Mouse (Mus musculus) heart, postnatal 36 days (tissue): ENCODE measurements around the gene Gm11444. TPM values are rescaled to one million over a fixed set of nuclear protein-coding genes. Genes with fewer than 3 reads are reported as not detected.
A peak's percentile ranks its signal among the peaks of the same experiment; 100 is the strongest.

Experiments
- DNase-seq, 2 experiments: peaks; one replicate each; pipeline ENCODE4 v3.0.0; 2021 to 2022
- intact Hi-C: fragments of 180-260 bp; cut with DNase I; formaldehyde crosslinking; loops from one replicate; pipeline ENCODE4 v1.15.1; 2025
- total RNA-seq, 2 experiments: library from RNA; stranded (reverse); gene quantifications; 2 replicates each; pipeline ENCODE4 v1.2.3; 2021

Gene Gm11444
- total RNA-seq, result not detected

GRCm38 (mm10) chr11:85850233-85850632 is at the start of gene Gm11444:
TSS of gene Gm11444 (minus strand) at chr11:85850333.
- DNase-seq, result no peak
- intact Hi-C loops, result no loop called here

DNA sequence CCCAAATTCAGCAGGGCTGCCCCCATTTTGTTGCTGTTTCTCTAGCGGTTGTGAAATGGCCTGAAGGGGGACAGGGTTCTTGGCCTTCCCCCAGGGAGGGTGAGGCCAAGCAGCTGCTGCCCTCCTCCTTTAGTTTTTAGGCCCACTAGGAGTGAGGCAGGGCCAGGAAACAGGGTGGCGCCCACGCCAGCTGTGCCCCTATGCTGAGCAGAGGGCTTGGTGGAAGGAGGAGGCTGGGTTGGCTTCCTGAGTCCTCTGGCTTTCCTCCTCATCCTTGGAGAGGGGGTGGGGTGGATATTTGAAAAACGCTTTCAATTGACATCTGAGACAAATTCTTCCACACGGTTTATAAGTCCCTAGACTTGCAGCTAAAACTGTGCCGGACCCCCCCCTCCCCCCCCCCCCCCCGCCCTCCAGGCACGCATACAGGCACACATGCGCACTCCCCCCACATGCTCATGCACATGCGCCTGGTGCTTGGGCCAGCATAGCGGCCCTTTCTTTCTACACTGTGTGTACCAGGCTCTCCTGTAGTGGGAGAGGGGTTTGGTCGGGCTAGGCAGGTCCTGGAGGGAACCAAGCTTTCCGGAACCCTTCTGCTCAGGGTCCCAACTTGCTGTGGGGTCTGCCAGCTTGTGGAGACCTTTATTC is 46.3 kb upstream of the Gm11444 start:
- intact Hi-C loops, result no loop called here
- DNase-seq, result no peak

DNA sequence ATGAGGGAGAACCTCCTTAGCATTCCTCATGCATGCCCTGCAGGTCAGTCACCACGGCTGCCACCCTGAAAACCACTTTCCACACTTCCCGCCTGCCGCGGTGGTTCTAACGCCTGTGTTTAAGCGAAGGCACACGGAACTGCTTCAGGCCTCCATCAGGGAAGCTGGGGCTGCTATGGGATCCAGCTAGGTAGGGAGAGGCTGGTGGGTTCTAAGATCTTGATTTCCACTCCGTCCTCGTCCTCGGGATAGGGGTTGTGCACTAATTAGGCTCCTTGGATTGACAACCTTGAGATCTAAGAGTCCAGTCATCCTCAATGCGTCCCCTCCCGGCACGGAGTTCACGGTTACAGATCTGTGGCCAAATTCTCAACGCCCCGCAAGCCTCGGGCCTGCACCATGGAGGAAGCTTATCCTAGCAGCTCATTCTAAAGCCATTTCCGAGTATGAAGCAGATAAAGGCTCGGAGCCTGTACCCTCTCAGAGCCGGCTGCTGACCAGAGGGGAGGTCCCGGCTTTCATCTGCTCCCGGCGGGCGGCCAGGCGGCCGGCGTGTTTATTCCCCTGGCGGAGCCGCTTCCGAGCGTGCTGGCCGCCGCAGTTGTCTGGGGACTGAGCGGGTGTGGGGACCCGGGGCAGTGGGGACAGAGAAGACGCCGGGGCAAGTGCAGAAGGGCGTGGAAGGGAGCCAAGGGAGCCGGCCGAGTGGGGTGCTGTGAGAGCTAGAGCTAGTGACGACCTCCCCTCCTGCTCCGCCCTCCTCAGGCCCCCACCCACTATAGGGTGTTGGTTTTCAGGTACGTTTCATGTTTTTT is 44.8 kb upstream of the Gm11444 start:
- intact Hi-C loops, result no loop called here
- peak; percentile 26 to 30 for DNase-seq

DNA sequence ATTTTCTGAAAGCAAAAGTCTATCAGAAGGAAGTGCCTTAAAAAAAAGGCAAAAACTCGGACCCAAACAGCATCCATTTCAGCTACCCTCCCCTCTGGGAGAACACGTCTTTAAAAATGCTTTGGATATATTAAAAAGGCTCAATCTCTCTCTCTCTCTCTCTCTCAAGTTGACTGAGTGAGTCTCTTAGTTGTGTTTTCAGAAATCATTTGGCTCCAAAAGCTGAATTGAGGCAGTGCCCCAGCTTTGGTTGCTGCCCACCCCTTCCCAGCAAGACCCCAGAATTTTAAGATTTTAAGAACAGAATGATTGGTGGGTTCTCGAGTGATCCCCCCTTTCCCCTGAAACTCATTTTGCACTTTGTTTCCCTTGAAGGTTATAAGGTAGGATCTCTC is 44.0 kb upstream of the Gm11444 start:
- intact Hi-C loops, result no loop called here
- no peak for DNase-seq

GRCm38 (mm10) chr11:85893400-85894135 is 43.4 kb upstream of the Gm11444 start:
- DNase-seq, result no peak
- intact Hi-C loops, result no loop called here

GRCm38 (mm10) chr11:85892771-85893170 is 42.6 kb upstream of the Gm11444 start:
- intact Hi-C loops, result no loop called here

GRCm38 (mm10) chr11:85891692-85892040 is 41.5 kb upstream of the Gm11444 start:
- no peak for DNase-seq
- intact Hi-C loops, result no loop called here

More at GRCm38 (mm10) chr11:85892771-85893170, 42.6 kb upstream of the Gm11444 start:
- DNase-seq, result no peak

- intact Hi-C loops, result no loop called here
- no peak for DNase-seq
Measured at GRCm38 (mm10) chr11:85891010-85891691, 41.0 kb upstream of the Gm11444 start.

DNA sequence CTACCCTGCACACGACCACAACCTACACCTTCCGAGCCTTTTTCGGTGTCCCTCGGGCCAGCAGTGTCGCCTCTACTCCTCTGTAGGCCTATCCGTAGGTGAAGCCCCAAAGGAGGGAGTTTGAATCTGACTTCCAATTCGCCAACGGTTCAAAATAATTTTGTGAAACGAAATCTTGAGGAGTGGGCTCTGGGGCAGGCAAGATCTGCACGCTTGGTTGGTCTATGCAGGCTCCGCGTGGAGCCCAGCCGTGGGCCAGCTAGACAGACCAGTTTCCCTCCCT is 40.4 kb upstream of the Gm11444 start:
- no peak for DNase-seq
- intact Hi-C loops, result no loop called here

DNA sequence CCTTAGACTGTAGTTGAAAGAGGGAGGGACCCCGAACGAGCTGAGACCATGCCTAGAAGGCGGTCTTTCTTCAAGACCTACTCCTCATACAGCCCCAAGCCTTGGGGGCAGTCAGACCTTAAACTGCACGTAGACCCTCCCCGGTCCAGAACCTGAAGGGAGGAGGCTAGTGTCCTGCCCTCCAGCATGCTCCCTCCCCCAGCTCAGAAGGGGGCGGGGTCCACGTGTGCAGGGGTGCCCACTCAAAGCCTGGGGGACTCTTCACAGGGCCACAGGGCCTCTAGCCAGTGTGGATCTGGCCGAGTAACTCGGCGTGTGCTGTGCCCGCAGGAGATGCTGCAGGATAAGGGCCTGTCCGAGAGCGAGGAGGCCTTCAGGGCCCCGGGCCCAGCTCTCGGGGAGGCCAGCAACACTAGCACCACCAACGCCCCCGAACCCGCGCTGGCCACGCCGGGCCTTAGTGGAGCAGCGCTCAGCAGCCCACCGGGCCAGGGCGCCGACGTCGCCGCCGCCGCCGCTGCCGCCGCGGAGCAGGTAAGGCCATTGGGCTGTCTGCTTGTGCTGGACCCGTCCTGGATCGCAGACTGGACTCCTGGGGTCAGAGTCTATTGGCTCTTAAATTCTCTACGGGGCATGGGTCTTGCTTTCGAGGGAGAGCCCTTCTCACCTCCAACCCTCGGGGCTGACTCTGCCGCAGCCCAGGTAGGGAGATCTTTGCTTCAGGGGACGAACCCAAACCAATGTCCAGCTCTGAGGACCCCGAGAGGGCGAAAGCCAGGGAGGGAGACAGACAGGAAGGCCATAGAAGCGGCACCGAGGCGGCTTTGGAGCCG is 39.8 kb upstream of the Gm11444 start:
- intact Hi-C loops, result no loop called here
- no peak for DNase-seq

DNA sequence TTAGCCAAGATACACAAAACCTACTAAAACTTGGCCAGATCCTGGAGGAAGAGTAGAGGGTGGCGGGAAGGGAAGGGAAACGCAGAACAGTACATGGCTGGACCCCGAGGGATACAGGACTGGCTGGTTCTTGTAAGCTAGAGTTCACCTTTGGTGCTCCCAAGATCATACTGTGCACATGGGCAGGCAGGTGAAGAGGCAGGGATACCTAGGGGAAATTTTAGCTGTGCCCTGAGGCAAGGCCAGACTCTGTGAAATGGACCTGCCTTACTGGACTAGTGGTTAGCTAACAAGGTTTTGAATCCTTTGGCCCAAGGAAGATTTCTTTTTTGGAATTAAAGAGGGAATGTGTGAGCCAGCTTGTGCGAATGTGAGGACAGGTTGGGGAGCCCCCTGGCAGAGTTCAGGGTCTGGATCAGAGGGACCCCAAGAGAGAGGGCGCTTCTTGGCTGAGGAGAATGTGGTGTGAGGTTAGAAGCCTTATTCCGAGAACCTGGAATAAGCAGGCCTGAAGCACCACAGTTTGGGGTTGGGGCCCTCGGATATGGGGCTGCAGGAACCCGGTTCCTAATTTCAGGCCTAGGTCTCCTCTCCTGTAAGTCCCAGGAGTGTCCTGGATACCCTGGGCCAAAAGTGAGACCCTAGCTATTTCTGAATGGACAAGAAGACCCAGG is 39.1 kb upstream of the Gm11444 start:
- intact Hi-C loops, result no loop called here
- no peak for DNase-seq

GRCm38 (mm10) chr11:85888451-85888961 is 38.4 kb upstream of the Gm11444 start:
- intact Hi-C loops, result no loop called here
- no peak for DNase-seq

DNA sequence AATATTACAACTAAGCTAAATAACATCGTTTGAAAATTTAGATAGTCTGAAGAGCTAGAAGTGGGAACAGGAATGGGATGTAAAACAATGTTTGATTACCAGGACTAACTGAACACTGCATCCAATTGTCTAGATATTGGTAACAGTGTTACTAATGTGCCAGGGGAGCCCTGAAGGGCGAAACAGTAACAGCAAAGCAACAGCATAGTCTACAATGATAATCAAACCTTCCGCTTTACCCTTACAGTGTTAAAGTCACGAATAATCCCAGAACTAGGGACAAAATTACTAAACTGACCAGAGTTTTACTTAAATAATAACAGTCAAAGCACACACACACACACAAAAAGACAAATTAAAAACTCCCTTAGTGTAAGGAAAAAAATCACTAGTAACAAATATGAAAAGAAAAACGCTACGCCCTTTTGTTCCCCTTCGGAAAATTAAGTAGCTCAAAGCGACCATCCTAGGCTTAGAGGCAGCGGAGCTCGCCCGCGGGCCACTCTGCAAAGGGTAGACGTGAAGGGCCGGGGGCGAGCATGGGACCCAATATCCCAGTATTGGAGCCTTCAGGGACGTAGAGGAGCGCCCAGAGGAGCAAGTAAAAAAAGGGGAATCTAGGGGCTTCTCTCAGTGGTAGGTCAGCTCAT is 37.8 kb upstream of the Gm11444 start:
- DNase-seq, result no peak
- intact Hi-C loops, result no loop called here

- no peak for DNase-seq
- intact Hi-C loops, result no loop called here
Measured at GRCm38 (mm10) chr11:85887273-85887672, 37.1 kb upstream of the Gm11444 start.

DNA sequence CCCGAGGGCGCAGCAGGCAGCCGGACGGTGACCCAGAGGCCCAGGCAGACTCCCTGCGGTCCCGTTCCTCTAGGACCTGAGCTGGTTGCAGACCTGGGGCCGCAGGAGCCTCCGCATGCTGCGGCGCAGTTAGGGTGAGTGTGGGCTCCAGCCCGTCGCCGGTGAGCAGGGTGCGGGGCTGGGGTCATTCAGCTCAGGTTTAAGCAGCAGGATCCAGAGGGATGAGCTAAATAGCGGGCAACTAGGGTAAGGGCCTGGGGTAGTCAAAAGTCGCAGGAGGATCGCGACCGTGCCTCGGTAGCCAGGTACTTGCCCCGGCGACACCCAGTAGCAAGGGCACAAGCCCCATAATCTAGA is 36.3 kb upstream of the Gm11444 start:
- intact Hi-C loops, result no loop called here
- DNase-seq, result no peak

DNA sequence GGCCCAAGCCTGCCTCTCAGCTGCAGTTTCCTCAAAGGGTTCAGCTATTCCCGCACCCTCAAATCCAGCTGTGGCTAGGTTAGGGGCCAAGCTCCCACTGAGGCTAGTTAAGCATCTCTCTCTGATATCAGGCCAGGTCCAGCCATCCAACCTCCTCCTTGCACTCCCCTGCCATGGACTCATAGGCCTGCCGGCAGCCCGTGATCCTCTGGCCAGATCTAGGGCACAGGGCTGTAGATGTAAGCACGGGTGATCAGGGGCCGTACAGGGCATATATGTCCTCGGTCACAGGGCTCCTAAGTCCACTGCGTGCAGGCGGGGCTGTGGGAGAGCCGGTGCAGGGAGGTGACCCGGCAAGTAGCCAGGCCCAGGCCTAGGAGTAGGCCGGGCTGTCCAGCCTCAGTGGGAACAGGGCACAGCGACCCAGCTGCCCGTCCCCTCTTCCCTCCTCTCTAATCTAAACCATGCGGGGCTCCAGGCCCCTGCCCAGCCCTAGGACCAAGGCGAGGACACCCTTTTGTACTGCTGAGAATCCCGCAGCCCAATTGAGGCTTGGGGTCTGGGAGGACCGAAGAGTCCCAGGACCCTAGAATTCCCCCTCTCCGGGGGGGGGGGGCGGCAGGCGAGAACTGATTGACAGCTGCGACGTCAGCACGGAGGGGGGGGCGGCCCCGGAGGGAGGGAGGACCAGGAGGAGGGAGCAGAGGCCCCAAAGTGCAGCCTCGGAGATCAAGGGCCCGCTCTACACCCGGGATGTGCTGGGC is 35.7 kb upstream of the Gm11444 start, which contains the start of gene Tbx4:
TSS of gene Tbx4 (plus strand) at position 758 of the 764 bp plus-strand sequence.
- intact Hi-C loops, result no loop called here
- no peak for DNase-seq

DNA sequence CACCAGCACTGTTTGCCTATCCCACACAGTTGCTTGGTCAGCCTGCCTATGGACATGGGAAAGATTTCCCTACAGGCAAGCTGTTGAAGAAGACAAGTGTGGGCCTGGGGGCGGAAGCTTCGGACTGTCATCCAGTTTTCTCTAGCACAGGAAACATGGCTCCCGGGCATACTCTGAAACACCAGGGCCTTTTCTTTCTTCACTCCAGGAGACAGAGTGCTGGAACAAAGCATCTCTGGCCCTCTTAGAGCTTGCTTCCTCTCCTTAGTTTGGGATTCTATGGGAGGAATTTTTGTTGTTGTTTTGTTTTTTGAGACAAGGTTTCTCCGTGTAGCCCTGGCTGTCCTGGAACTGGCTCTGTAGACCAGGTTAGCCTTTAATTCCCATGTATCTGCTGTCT is 34.4 kb upstream of the Gm11444 start:
- intact Hi-C loops, result no loop called here
- DNase-seq, result no peak

DNA sequence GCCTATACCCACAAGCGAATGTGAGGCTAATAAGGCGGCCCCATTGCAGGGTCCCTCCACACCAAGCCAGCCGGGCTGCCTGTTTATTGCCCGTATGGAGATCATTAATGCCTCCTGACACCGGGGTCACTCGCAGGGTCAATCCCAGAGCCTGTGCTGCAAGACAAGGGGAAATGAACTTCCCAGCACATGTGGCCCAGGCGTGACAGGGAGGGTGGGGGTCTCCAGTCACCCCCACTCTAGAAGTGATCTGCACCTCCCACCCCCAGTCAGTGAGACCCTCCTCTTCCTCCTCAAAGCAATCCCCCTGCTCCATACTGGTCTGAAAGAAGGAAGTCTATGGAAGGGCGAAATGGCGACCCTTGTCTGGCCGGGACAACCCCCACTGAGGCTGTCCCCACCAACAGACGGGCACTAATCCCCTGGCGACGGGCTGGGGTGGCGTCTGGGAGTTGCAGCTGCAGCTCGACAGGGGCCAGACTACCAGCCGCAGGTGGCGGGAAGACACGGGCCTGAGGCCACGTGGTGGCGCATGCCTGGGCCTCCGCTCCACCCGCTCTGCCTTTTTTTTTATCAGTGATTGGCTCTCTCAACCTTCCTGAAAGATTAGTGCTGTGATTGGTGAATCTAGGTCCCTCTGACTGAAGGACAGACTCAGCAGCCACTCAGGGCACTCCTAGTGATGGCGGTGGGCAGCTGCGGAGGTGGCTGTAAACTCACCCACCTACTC is 26.1 kb upstream of the Gm11444 start:
- no peak for DNase-seq

More for the DNA sequence above, 26.1 kb upstream of the Gm11444 start:
- intact Hi-C loops, result no loop called here
